Mouse (Mus musculus) hindbrain, embryonic 14.5 days (tissue): ENCODE measurements around the gene Myo1c. TPM values are rescaled to one million over a fixed set of nuclear protein-coding genes. Genes with fewer than 3 reads are reported as not detected.

Experiments used
- ATAC-seq: fragments of 200-750 bp; cut with Nextera tagmentation; 2 replicates; pipeline ENCODE4 v1.8.0; 2017; ENCODE audit warnings: moderate number of reproducible peaks, mild to moderate bottlenecking, moderate TSS enrichment, moderate library complexity; ENCODE audit not compliant: low FRiP score
- DNase-seq: peaks from one replicate; pipeline ENCODE4 v3.0.0-alpha.2; 2015; ENCODE audit warnings: low spot score
- H3K27ac ChIP-seq: fragments of 300-500 bp; sonication (generic); 2 replicates; pipeline ENCODE4 v1.5.1; 2014; ENCODE audit warnings: mild to moderate bottlenecking, moderate library complexity
- H3K27me3 ChIP-seq: fragments of 300-500 bp; sonication (generic); 2 replicates; pipeline ENCODE4 v1.6.1; 2014; ENCODE audit warnings: mild to moderate bottlenecking, low read length, mixed read lengths; ENCODE audit not compliant: control insufficient read depth, insufficient read depth
- H3K36me3 ChIP-seq: fragments of 300-500 bp; sonication (generic); replicated peaks from 2 replicates; pipeline ENCODE4 v1.6.1; 2014; ENCODE audit not compliant: control insufficient read depth, insufficient read depth
- H3K4me1 ChIP-seq: fragments of 300-500 bp; sonication (generic); replicated peaks from 2 replicates; pipeline ENCODE4 v1.6.1; 2014; ENCODE audit warnings: antibody characterized with exemption, low read length, mixed read lengths; ENCODE audit not compliant: control insufficient read depth, insufficient read depth
- H3K4me2 ChIP-seq: fragments of 300-500 bp; sonication (generic); replicated peaks from 2 replicates; pipeline ENCODE4 v1.6.1; 2014; ENCODE audit warnings: mild to moderate bottlenecking, moderate library complexity
- H3K4me3 ChIP-seq: fragments of 300-500 bp; sonication (generic); replicated peaks from 2 replicates; pipeline ENCODE4 v1.5.1; 2014; ENCODE audit warnings: mild to moderate bottlenecking, low read length
- H3K9ac ChIP-seq: fragments of 300-500 bp; sonication (generic); 2 replicates; pipeline ENCODE4 v1.6.1; 2014
- H3K9me3 ChIP-seq: fragments of 300-500 bp; sonication (generic); 2 replicates; pipeline ENCODE4 v1.6.1; 2016; ENCODE audit warnings: low read length; ENCODE audit not compliant: control insufficient read depth
- WGBS: fragments of 180-500 bp; shearing (Covaris S2); extraction: QIAGEN DNeasy Blood & Tissue Kit; methylation state at CpG from one replicate; pipeline ENCODE4 v1.1.7; 2014; 5-methylcytosine and 5-hydroxymethylcytosine counted together
- polyA plus RNA-seq: library from polyadenylated mRNA; unstranded; fragments of >200 nt; fragmentation: Nextera tagmentation; extraction: Ambion mirVana; gene quantifications from 2 replicates; pipeline ENCODE4 v1.2.1, GENCODE M21; 2014

The Myo1c gene
- polyA plus RNA-seq, 1 experiment from 2014 or later = 8.7 TPM

- Histone ChIP-seq H3K27ac (no peak overlapping the region), H3K4me1 (no peaks in the 10 kb centered on the region), H3K4me2 (no peak overlapping the region), H3K36me3 (peaks cover 93% of the 10 kb centered on the region), H3K9me3 (no peaks in the 10 kb centered on the region), H3K9ac (no peak overlapping the region), H3K4me3 (no peak overlapping the region), H3K27me3 (no peaks in the 10 kb centered on the region)
- no peak for DNase-seq
- no peak for ATAC-seq
- 94% methylated on average over 2 of the region's 2 CpGs for WGBS
Observed at GRCm38 (mm10) chr11:75622588-75623329, 27.5 kb upstream of the Myo1c start.

GRCm38 (mm10) chr11:75624102-75624554 lies 26.2 kb upstream of the Myo1c start:
- H3K4me3 ChIP-seq = no peak overlapping the region
- H3K27ac ChIP-seq = no peak overlapping the region
- no peak overlapping the region for H3K4me2 ChIP-seq
- H3K9ac ChIP-seq = no peak overlapping the region
- no peak for ATAC-seq
- 81% methylated on average over 2 of the region's 2 CpGs for WGBS
- H3K27me3 ChIP-seq = no peaks in the 10 kb centered on the region
- no peaks in the 10 kb centered on the region for H3K4me1 ChIP-seq
- peaks cover 99% of the 10 kb centered on the region for H3K36me3 ChIP-seq
- no peaks in the 10 kb centered on the region for H3K9me3 ChIP-seq
- DNase-seq = no peak

DNA sequence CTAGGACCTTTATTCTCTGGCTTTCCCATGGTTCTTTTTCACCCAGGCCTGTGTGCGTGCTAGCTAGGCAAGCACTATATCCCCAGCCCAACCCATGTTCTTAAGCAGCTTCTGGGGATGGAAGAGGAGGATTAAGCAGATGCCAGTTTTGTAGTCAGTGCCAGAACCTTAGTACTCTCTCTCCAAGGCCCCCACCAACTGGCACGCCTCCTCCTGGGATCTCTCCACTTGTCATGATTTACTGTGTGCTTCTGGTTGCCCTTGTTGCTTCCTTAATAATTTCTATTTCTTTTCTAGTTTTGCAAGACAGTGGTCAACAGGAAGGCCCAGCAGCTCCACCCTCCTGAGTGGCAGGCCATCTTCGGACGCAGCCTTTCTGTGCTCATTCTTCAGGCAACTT lies 24.5 kb upstream of the Myo1c start:
- ATAC-seq = no peak
- Histone ChIP-seq H3K36me3 (peaks cover 87% of the 10 kb centered on the region), H3K4me1 (peaks cover 7% of the 10 kb centered on the region), H3K9me3 (no peaks in the 10 kb centered on the region), H3K27me3 (no peaks in the 10 kb centered on the region), H3K4me2 (no peak overlapping the region), H3K4me3 (no peak overlapping the region), H3K27ac (no peak overlapping the region), H3K9ac (no peak overlapping the region)
- WGBS = 94% methylated on average over 4 of the region's 4 CpGs
- no peak for DNase-seq

- Histone ChIP-seq H3K4me3 (peak overlapping the region; percentile 72), H3K9ac (peak overlapping the region; percentile 75), H3K36me3 (peaks cover 55% of the 10 kb centered on the region), H3K27ac (peak overlapping the region; percentile 84), H3K4me2 (peak overlapping the region; percentile 79), H3K4me1 (peaks cover 22% of the 10 kb centered on the region), H3K9me3 (no peaks in the 10 kb centered on the region), H3K27me3 (no peaks in the 10 kb centered on the region)
- 12% methylated on average over 5 of the region's 5 CpGs for WGBS
- ATAC-seq (no peak), DNase-seq (no peak)
Observed at GRCm38 (mm10) chr11:75630098-75630497, 20.2 kb upstream of the Myo1c start.

- peak; percentile 99 for ATAC-seq
Observed at GRCm38 (mm10) chr11:75630645-75631229, 19.6 kb upstream of the Myo1c start, which contains the start of gene Inpp5k. TSS of gene Inpp5k (plus strand) at chr11:75630988.

DNA sequence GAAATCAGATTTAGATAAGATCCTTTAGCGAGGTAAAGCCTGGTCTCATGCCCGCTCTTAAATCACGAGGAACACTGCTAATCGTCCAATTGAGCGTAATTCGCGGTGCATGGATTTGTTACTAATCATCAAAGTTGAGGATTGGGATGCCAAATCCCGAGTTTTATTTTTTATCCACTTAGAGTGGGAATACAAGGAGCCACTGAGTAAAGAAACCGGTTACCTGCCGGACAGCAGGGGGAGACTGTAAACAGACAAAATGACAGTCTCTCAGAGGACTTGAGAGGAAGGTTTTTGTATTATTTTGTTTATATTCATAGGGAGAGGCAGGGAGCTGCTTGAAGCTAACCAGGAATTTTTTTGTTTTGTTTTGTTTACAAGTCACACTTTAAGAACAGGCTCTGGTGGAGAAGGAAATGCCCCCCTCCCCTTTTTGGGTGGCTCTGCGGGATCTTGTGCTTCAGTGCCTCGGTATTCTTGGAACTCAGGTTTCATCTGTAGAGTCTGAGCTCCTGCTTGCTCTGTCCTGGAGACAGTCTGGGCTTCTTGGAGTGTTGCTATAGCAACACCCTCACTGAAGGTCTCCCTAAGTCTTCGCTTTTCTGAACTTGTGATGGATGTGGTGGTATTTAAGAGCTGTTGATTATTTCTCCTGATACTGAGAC lies 18.6 kb upstream of the Myo1c start:
- Histone ChIP-seq H3K36me3 (peaks cover 45% of the 10 kb centered on the region), H3K4me3 (peak overlapping the region; percentile 72), H3K9ac (peak overlapping the region; percentile 75), H3K27me3 (no peaks in the 10 kb centered on the region), H3K4me1 (peaks cover 22% of the 10 kb centered on the region), H3K9me3 (no peaks in the 10 kb centered on the region), H3K4me2 (peak overlapping the region; percentile 79), H3K27ac (no peak overlapping the region)
- no peak for ATAC-seq
- no peak for DNase-seq
- 11% methylated on average over 13 of the region's 13 CpGs for WGBS

More at GRCm38 (mm10) chr11:75630645-75631229, 19.6 kb upstream of the Myo1c start, which contains the start of gene Inpp5k:
- DNase-seq = peak; percentile 95
- H3K36me3 ChIP-seq = peaks cover 53% of the 10 kb centered on the region
- H3K27me3 ChIP-seq = no peaks in the 10 kb centered on the region
- peak within 1 kb of the TSS; percentile 72 for H3K4me3 ChIP-seq
- H3K27ac ChIP-seq = peak within 1 kb of the TSS; percentile 84
- peak within 1 kb of the TSS; percentile 79 for H3K4me2 ChIP-seq
- H3K4me1 ChIP-seq = peaks cover 22% of the 10 kb centered on the region
- under 1% methylated on average over 53 of the region's 53 CpGs for WGBS
- H3K9ac ChIP-seq = peak within 1 kb of the TSS; percentile 75
- no peaks in the 10 kb centered on the region for H3K9me3 ChIP-seq

DNA sequence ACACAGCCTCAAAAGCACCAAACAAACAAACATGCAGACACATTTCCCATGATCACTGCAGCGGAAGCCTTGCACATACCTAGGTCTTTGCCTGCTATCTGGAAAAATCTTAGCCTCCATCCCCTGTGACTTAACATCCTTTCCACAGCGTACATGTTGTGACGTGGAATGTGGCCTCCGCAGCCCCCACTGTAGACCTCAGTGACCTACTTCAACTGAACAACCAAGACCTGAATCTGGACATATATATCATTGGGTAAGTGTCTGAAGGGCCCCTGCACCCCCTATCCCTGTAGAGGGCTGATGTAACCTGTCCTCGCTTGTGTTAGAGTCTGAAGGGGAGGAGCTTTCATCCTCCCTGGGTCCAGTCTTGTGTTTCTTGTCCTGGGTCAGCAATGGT lies 17.4 kb upstream of the Myo1c start:
- no peak overlapping the region for H3K4me3 ChIP-seq
- H3K36me3 ChIP-seq = peaks cover 45% of the 10 kb centered on the region
- WGBS = 92% methylated on average over 5 of the region's 5 CpGs
- H3K9ac ChIP-seq = no peak overlapping the region
- no peaks in the 10 kb centered on the region for H3K27me3 ChIP-seq
- no peak overlapping the region; the same call in 1 of the 2 replicates for H3K4me2 ChIP-seq
- ATAC-seq (no peak), DNase-seq (no peak)
- H3K9me3 ChIP-seq = no peaks in the 10 kb centered on the region
- H3K4me1 ChIP-seq = peaks cover 22% of the 10 kb centered on the region
- no peak overlapping the region for H3K27ac ChIP-seq

GRCm38 (mm10) chr11:75634801-75635200 lies 15.5 kb upstream of the Myo1c start:
- H3K4me3 ChIP-seq = no peak overlapping the region
- peaks cover 37% of the 10 kb centered on the region for H3K36me3 ChIP-seq
- H3K4me2 ChIP-seq = no peak overlapping the region
- no peaks in the 10 kb centered on the region for H3K9me3 ChIP-seq
- 81% methylated on average over 3 of the region's 3 CpGs for WGBS
- no peak overlapping the region for H3K27ac ChIP-seq
- H3K27me3 ChIP-seq = no peaks in the 10 kb centered on the region
- H3K9ac ChIP-seq = no peak overlapping the region
- ATAC-seq (no peak), DNase-seq (no peak)
- H3K4me1 ChIP-seq = peaks cover 20% of the 10 kb centered on the region

DNA sequence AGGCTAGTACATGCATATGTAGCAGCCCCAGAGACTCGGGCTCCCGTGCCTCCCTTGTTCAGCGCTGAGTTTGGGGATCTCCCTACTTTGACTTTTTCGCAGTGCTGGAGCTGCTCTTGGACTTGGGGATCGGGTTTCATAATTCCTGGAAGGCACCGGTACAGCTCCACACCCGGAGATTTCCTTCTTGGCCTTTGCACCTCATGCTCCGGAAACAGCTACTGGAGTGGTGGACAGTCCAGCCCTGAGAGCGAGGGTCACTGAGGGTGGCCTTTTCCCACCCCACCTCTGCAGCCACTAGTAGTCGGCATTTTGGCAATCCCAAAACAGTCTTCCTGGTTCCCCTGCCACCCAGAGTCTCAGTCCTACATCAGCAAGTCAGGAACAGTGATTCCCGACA lies 15.0 kb upstream of the Myo1c start:
- Histone ChIP-seq H3K4me2 (no peak overlapping the region), H3K9me3 (no peaks in the 10 kb centered on the region), H3K9ac (no peak overlapping the region), H3K27ac (no peak overlapping the region), H3K4me1 (peaks cover 15% of the 10 kb centered on the region), H3K27me3 (no peaks in the 10 kb centered on the region), H3K4me3 (no peak overlapping the region), H3K36me3 (peaks cover 37% of the 10 kb centered on the region)
- no peak for ATAC-seq
- WGBS = 83% methylated on average over 11 of the region's 11 CpGs
- DNase-seq = no peak
